Mouse (Mus musculus): ENCODE results near the gene Ppip5k2.

GRCm38 (mm10) chr1:97714334-97714868 lies 55.8 kb downstream of the Ppip5k2 start:
- no peak for TF ChIP-seq TCF12 (IDR thresholded peaks at IDR 0.05; ENCODE audit: insufficient read depth, poor library complexity, severe bottlenecking)
- TF ChIP-seq POLR2A (IDR thresholded peaks at IDR 0.05; ENCODE audit: insufficient read length, low read depth): no peak
